Mouse (Mus musculus): ENCODE measurements around the gene Sfrp5. TPM values are rescaled to one million over a fixed set of nuclear protein-coding genes. Genes with fewer than 3 reads are reported as not detected.

Sfrp5 gene
- total RNA-seq, 2 experiments from 2014 or later, result 0.30 TPM; not detected in 1

DNA sequence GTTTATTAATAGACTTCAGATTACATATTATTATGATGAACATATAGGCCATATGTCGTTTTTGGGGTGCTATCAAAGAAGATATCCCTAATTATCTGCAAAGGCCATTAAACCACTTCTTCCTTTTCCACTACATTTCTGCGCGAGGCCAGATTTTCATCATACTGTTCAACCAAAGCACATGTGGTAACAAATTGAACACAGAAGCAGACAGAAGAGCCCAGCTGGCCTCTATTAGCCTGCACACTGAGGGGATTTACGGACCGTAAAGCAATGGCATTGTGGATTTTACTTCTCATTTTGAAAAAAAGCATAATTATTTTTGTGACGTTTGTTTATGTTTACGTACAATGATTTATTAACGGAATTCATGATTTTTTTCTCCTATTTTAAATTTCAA is 3.1 kb upstream of the Sfrp5 start:
- intact Hi-C loops (cut with DNase I), result no loop called here
- DNase-seq (ENCODE audit: extremely low spot score in 1 of 2, low spot score in 2 of 2), result no peak

DNA sequence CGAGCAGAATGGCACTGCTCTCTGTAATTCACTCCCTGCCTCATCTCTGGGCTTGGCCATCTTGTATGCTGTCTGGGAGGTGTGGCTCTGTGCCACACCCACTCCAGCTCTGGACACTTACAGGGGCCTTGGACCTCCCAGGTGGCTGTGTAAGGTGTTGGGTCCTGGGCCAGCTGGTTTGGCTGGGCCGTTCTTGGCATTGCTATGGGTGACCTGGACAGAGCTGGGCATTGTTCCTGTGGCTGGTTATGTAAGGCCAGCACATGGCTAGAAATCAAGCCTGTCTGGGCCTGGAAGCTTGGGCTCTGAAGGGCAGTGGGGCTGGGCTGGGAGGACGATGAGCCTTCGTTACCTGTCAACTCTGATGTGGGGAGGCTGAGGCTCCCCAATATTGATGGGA is 2.3 kb upstream of the Sfrp5 start:
- DNase-seq (ENCODE audit: extremely low spot score in 1 of 2, low spot score in 2 of 2), result no peak
- intact Hi-C loops (cut with DNase I), result no loop called here

DNA sequence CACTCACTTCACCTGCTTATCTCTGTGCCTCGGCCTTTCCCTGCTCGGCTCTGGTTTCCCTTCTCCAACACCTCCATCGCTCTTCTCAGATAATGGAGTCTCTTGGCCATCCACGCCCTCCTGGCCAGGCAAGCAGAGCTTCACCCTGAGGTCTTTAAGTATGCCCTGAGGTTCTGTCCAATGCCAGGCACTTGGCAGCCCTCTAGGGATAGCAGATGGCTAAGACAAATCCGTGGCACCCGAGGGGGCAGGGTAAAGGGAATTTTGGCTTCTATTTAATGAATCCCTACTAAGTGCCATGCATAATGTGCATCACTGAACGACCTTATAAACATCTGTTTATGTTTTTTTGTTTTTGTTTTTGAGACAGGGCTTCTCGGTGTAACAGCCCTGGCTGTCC is 415 bp upstream of the Sfrp5 start:
- no peak for DNase-seq (ENCODE audit: extremely low spot score in 1 of 2, low spot score in 2 of 2)
- intact Hi-C loops (cut with DNase I), result no loop called here

DNA sequence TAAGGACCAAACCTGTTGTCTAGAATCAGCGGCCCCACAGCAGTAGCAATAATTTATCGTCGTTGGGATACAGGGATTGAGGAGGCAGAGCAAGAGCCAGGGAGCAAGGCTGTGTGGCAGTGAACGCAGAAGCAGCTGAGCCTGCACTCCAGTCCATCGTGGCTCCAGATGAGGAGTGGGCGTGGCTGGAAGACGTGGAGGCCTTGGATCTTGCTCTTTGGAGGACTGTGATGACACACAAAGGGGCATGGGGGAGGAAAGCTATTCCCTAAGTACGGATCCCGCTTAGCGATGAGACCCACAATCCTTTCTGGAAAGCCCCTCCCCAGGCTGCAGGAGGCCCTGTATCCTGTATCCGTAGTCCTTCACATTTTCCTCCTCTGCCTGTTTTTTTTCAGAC is 4.0 kb downstream of the Sfrp5 start:
- intact Hi-C loops (cut with DNase I), result loop anchor here (5.0 kb wide), 1 partner anchor 69 kb away; no protein-coding TSS in a partner anchor
- peak in 1 of 2 experiments; percentile 31 for DNase-seq (ENCODE audit: extremely low spot score in 1 of 2, low spot score in 2 of 2)

DNA sequence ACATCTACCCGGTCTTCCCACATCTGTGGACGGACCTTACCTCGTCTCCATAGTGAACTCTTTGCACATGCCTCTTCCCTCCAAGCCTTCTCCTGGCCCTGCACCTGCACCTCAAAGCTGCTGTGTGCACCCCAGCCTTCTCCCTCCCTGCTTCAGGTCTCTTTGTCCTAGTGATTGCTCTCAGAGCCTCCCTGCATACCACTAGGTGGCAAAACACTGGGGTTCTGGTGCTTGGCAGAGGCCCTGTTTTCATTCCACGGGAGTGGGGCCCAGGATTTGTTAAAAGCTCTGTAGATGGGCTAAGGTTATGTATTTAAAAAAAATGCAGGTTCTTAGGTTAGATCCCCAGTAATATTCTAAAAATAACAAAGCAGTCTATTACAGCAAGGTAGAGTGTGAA is 5.0 kb downstream of the Sfrp5 start:
- intact Hi-C loops (cut with DNase I), result loop anchor here (5.0 kb wide), 1 partner anchor 70 kb away; no protein-coding TSS in a partner anchor
- DNase-seq (ENCODE audit: extremely low spot score in 1 of 2, low spot score in 2 of 2), result no peak

- DNase-seq (ENCODE audit: extremely low spot score in 1 of 2, low spot score in 2 of 2), result no peak
- intact Hi-C loops (cut with DNase I), result loop anchor here (5.0 kb wide), 1 partner anchor 71 kb away; no protein-coding TSS in a partner anchor
These were observed 5.7 kb downstream of the Sfrp5 start for GRCm38 (mm10) chr19:42196378-42196777.

- peak in 1 of 2 experiments; percentile 53 for DNase-seq (ENCODE audit: extremely low spot score in 1 of 2, low spot score in 2 of 2)
- intact Hi-C loops (cut with DNase I), result no loop called here
These were observed 8.7 kb downstream of the Sfrp5 start for GRCm38 (mm10) chr19:42193311-42193710.

DNA sequence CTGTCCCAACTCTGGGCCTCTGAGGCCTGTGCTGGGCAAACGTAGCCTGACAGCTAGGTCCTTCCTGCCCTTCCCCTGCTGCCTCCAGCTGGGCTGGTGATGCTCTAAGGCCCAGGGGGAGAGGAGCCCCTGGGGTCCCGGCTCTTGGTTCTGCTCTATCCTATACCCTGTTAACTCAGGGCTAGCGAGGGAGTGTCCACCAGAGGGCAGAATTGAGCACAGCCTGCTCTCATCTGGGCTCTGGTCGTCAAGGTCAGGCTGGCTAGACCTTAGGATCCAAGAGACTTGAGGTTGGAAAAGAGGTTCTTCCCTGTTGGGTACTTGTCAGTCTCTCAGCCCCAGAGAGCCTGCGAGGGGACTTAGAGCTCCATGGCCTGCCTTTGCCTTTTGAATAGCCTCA is 11.6 kb downstream of the Sfrp5 start:
- peak in 1 of 2 experiments; percentile 51 for DNase-seq (ENCODE audit: extremely low spot score in 1 of 2, low spot score in 2 of 2)
- intact Hi-C loops (cut with DNase I), result no loop called here

DNA sequence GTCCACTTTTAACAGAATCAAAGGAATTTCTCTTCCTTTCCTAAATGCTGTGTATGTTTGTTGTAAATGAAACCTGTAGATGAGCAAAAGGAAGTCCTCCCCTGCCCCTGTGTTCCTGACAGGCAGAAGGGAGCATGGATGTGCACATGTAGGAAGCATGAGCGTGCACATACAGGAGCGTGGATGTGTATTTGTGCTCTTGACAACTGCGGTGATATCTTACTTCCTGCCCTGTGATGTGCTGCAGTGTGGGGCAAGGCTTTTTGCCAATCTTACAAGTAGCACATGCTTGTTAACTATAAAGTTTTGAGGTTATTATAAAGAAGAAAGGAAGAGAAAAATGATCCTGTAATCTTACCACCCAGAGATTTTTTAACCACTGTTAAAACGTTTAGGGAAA is 12.3 kb downstream of the Sfrp5 start:
- intact Hi-C loops (cut with DNase I), result no loop called here
- no peak for DNase-seq (ENCODE audit: extremely low spot score in 1 of 2, low spot score in 2 of 2)

DNA sequence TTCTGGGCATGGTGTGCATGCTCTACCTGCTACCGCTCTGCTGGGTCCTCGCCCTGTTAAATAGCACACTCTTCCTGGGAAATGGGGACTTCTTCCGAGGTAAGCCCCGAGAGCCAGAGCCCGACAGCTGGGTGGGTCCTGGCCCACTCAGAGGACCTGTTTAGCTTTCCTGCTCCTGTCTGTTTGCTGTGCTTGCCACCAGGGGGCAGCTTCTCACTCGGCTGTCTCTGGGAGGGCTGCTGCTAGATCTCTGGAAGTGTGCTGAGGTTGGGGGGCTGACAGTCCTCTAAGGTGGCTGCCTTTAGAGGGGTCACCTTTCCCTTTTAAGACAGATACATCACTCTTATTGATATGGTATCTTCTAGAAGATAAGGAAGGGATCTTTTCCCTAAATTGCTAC is 19.4 kb downstream of the Sfrp5 start:
- no peak for DNase-seq (ENCODE audit: extremely low spot score in 1 of 2, low spot score in 2 of 2)
- intact Hi-C loops (cut with DNase I), result no loop called here

GRCm38 (mm10) chr19:42179356-42179755 is 22.7 kb downstream of the Sfrp5 start:
- DNase-seq (ENCODE audit: extremely low spot score in 1 of 2, low spot score in 2 of 2), result no peak
- intact Hi-C loops (cut with DNase I), result no loop called here

- intact Hi-C loops (cut with DNase I), result no loop called here
- DNase-seq (ENCODE audit: extremely low spot score in 1 of 2, low spot score in 2 of 2), result no peak
These were observed 24.6 kb downstream of the Sfrp5 start for GRCm38 (mm10) chr19:42177461-42177860.

GRCm38 (mm10) chr19:42176841-42177240 is 25.2 kb downstream of the Sfrp5 start:
- no peak for DNase-seq (ENCODE audit: extremely low spot score in 1 of 2, low spot score in 2 of 2)
- intact Hi-C loops (cut with DNase I), result no loop called here

DNA sequence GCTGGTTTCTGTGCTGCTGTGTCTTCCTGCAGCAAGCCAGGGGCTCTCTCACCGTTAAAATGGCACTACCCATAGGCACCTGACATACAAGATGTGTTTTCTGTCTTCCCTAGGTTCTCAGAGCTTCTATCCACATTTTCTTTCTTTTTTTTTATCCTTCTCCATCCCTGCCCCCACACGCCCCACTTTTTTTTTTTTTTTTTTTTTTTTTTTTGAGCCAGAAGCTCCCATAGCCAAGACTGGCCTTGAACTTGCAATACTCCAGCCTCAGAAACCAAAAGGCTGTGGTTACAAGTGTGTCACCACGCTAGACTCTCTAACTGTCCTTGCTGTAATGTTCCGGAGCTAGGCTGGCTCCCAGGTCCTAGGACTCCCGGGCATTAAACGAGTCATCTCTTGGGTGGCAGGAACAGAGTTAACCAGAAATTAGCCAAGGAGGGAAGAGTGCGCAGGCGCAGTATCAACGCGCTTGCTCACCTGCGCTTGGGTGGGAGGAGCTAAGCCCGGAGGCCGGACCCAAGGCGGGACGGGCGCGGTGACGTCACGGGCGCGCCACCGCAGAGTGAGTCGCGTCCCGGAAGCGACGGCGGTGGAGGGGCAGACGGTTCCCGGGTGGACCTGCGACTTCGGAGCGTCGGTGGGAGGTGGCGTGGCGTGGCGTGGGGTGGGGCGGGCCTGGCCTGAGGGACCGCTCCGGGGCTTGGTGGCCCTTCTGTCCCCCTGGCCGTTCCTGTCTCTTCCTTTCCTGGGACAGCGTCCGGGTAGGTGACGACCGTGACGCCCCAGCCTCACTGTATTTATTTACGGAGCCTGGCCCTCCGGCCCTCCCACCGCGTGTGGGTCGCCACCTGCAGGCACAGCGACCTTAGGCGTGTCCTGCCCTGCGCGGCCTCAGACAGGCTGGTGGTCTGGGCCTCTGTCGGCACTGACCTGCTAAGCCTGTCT is 31.8 kb downstream of the Sfrp5 start:
- peak; percentile 90 to 95 for DNase-seq (ENCODE audit: extremely low spot score in 1 of 2, low spot score in 2 of 2)
- intact Hi-C loops (cut with DNase I), result no loop called here

DNA sequence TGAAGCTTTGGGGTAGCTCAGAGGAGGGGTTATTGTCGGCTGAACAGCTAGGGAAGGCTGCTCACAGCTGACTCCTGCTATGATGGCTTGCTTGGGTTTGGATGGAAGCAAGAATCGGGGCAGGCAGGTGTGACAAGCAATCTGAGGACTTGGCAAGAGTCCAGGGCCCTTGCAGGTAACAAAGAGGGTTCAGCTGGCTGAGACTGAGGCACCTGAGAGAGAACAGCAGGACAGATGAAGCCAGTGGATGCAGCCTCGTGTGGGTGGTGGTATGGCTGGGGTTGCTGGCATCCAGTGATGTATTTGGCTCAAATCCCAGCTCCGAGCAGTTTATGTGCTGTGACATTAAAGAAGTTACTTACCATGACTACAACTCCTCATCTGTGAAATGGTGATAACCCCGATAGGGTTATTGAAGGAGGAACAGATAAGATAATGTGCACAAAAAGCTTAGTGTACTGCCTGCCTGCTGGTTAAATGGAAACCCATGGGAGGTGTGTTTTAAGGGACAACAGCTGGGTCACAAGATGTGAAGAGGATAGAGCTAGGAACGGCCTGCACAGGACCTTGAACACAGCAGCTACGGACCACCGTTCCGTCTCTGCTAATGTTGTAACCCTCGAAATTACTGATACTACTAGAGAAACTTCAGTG is 32.6 kb downstream of the Sfrp5 start:
- intact Hi-C loops (cut with DNase I), result loop anchor here (5.0 kb wide), 1 partner anchor 127 kb away; no protein-coding TSS in a partner anchor
- DNase-seq (ENCODE audit: extremely low spot score in 1 of 2, low spot score in 2 of 2), result peak in 1 of 2 experiments; percentile 55

- intact Hi-C loops (cut with DNase I), result loop anchor here (5.0 kb wide), 1 partner anchor 125 kb away; no protein-coding TSS in a partner anchor
These were observed 34.6 kb downstream of the Sfrp5 start for GRCm38 (mm10) chr19:42167489-42167888.

GRCm38 (mm10) chr19:42166766-42167165 is 35.3 kb downstream of the Sfrp5 start:
- intact Hi-C loops (cut with DNase I), result loop anchor here (5.0 kb wide), 1 partner anchor 124 kb away; no protein-coding TSS in a partner anchor
- no peak for DNase-seq (ENCODE audit: extremely low spot score in 1 of 2, low spot score in 2 of 2)

More at GRCm38 (mm10) chr19:42167489-42167888, 34.6 kb downstream of the Sfrp5 start:
- DNase-seq (ENCODE audit: extremely low spot score in 1 of 2, low spot score in 2 of 2), result no peak

DNA sequence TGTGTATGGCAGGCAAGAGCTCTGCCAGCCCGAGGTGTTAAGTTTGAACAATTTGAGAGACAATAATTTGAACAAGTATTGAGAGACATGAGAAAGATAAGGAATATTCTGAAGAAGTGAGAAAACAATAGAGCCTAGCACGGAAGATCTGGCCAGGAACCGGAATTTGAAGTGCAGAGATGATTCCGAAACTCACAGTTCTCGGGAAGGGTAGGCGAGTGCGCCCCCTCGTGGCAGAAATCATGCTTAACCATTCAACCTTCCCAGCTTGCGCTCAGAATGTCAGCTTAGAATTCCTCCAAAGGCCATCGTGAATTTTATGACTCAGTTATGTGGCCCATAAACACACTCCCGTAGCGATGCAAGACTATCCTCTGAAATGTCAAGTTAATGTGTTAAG is 35.9 kb downstream of the Sfrp5 start:
- intact Hi-C loops (cut with DNase I), result loop anchor here (5.0 kb wide), 1 partner anchor 124 kb away; no protein-coding TSS in a partner anchor
- peak; percentile 77 to 86 for DNase-seq (ENCODE audit: extremely low spot score in 1 of 2, low spot score in 2 of 2)

GRCm38 (mm10) chr19:42164188-42164587 is 37.9 kb downstream of the Sfrp5 start:
- intact Hi-C loops (cut with DNase I), result no loop called here
- no peak for DNase-seq (ENCODE audit: extremely low spot score in 1 of 2, low spot score in 2 of 2)

DNA sequence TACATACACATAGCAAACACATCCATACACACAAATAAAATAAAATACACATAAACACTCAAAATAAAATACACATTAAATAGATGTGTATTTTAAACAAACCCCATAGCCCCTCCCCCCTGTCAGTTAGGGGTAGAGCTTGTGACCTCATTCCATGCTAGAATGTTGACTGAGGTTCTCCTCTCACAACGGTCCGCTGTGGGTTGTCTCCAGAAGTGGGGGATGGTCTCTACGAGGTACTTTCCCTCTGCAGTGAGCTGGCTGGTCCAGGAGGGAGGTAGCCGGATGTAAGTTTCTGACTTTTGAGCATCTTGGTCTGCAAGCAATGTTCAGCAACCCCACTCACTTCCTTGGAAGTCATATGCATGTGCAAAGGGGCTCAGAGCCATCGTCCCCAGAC is 38.3 kb downstream of the Sfrp5 start, which contains the start of gene Zfyve27:
TSS of gene Zfyve27 (plus strand) at position 188 of the 400 bp plus-strand sequence.
- DNase-seq (ENCODE audit: extremely low spot score in 1 of 2, low spot score in 2 of 2), result no peak
- intact Hi-C loops (cut with DNase I), result no loop called here

Measured in left cerebral cortex, postnatal 10 days (tissue).